Mouse (Mus musculus) cerebellum, postnatal 4 days (tissue): Measurements from ENCODE around the gene Zswim8.

ENCODE experiments used
- DNase-seq, 2 experiments: peaks; one replicate each; pipeline ENCODE4 v3.0.0; 2022; ENCODE audit warnings: low spot score in 2 of 2, mixed read lengths in 1 of 2

Gene Zswim8

DNA sequence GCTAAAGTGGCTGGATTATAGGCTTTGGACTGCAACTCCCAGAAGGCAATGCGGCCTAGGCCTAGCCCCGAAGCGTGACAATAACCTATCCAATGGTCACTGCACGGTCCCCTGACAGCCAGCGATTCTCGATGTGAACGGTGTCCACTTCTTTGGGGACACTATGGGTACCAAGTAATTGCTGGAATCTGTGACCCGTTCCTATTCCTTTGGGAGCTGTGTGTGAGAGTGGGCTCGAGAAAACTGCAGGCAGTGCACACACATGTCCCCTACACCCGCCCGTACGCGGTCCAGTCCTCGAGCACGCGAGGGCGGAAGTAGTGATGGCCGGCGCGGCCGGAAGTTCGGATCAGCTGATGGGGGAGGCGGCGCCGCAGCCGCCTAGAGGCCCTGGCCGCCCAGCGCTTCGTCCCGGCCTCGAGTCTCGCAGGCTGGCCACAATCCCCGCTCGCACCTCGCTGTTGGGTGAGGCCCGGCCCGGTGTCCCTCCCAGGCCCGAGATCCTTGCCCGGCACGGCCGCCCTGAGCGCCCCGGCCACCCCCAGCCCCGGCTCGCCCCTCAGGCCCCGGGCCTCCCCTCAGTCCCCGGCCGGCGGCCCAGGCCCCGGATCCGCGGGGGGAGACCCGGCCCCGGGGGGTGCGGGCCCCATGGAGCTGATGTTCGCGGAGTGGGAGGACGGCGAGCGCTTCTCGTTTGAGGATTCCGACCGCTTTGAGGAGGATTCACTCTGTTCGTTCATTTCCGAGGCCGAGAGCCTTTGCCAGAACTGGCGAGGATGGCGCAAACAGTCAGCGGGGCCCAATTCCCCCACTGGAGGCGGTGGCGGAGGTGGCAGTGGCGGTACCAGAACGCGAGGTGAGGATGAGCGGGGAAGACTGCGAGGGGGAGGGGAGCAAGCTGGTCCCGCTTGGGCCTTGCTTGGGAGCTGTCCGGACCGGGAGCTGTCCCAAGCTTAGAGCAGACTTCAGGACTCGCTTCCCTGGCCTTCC is at the start of gene Zswim8:
Gene Zswim8 (plus strand): TSS at position 352 of the 990 bp plus-strand sequence.
- DNase-seq, result peak; percentile 66 to 82

GRCm38 (mm10) chr14:20658326-20658725 is 49.0 kb upstream of the Zswim8 start:
- DNase-seq, result peak in 1 of 2 experiments; percentile 25

DNA sequence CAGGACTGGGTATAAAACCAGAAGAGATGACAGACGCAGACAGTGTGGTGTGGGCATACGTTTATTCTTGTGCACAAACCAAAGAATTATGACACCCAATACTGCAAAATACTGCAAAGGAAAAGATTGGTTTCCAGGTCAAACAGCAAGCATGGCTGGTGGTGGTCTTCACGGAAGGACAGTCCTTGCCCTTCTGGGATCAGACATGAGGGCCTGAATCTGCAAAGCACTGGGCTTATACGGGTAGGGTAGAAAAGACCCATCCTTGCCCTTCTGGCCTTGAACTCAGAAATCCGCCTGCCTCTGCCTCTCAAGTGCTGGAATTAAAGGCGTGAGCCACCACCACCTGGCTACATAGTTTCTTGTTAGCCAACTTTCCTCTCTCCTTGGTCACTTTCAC is 48.5 kb upstream of the Zswim8 start:
- DNase-seq, result no peak

GRCm38 (mm10) chr14:20659687-20660086 is 47.7 kb upstream of the Zswim8 start:
- DNase-seq, result no peak

DNA sequence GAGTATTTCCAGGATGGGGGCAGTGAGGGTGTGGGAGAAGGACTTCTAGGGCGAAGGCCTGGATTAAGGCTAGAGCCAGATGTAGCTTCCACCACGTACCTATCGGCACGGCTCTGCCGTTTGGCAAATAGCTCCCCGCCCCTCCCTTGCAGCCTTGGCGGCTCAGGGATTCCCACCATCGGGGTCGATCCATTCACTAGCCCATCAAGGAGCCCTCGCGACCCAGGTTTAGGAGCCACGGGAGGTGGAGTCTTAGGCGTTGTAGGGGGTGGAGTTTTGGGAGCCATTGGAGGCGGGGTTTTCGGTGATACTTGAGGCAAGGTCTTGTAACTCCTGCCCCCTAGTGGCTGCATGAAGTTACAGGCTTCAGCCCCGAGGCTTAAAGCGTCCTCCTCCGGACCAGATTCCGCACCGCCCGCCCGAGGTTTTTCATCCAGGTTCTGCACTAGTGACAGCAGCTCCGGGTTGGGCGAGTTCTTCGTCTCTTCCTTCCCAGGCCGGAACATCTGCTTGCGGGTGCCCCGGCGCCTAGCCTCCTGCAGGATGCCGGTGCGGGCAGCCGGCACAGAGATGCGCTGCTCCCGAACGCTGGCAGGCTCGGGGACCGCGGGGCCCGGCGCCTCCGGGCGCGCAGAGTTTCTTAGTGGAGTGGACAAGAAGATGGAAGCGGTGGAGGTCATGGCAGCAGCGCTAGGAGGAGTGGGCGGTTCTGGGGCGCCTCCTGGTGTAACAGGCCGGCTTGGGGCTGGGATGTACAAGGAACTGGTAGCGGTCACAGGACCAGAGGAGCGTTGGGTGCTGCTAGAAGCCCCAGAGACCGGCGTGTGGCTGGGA is 46.3 kb upstream of the Zswim8 start:
- peak; percentile 80 to 91 for DNase-seq

- peak in 1 of 2 experiments; percentile 23 for DNase-seq
These were observed 45.6 kb upstream of the Zswim8 start for GRCm38 (mm10) chr14:20661661-20662331.

- DNase-seq, result no peak
These were observed 44.6 kb upstream of the Zswim8 start for GRCm38 (mm10) chr14:20662740-20663139.

DNA sequence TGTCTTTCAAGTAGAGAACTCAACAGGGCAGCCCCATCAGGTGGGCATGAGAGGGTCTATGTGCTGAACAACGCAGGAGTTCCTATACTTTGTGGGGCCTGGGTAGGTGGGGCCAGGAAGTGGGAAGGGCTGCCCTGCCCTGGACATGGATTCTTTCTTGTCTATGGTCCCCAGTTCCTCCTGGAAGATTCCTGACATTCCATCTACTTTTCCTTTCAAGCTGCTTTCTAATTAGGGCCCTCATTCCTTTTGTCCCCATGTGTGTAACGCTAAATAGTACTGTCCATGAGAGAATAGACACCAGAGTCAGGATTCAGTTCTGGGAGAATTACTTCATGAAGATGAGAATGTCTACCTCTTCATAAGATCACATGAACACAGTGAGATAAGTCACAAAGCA is 43.8 kb upstream of the Zswim8 start:
- no peak for DNase-seq

DNA sequence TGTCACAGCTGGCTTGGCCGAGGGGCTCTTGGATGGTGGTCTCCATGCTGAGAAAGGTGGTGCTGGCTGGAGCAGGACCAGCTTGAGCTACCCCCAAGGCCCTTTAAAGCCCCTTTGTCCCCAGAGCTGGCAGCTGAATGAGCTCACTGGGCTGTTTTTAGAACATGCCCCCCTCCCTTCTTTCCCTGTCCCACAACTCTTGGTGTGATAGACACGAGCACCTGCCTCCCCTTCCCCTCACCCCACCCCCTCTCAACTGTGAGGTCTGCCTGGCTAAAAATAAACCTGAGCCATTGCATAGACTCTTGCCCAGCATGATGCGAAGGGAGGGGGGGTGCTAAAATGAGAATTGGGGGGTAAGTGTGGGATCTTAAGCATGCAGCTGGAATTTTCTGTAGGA is 42.9 kb upstream of the Zswim8 start:
- DNase-seq, result no peak

DNA sequence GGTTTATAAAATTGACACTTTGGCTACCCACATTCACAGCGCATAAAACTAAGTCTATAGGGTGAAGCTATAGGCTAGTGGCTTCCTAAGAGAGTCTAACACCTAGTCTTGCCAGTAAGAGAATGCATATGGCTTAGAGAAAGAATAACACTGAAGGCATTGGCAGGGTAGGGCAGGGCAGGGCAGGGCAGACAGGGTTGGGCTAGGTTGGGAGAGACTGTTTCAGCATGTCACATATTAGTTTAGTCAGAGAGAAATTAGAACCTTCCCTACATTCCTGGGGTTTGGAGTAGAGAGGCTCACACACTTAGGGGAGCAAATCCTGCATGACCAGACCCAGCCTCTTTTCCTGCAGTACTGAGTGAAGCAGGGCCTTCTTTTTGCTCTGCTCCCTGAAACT is 39.9 kb upstream of the Zswim8 start:
- no peak for DNase-seq

DNA sequence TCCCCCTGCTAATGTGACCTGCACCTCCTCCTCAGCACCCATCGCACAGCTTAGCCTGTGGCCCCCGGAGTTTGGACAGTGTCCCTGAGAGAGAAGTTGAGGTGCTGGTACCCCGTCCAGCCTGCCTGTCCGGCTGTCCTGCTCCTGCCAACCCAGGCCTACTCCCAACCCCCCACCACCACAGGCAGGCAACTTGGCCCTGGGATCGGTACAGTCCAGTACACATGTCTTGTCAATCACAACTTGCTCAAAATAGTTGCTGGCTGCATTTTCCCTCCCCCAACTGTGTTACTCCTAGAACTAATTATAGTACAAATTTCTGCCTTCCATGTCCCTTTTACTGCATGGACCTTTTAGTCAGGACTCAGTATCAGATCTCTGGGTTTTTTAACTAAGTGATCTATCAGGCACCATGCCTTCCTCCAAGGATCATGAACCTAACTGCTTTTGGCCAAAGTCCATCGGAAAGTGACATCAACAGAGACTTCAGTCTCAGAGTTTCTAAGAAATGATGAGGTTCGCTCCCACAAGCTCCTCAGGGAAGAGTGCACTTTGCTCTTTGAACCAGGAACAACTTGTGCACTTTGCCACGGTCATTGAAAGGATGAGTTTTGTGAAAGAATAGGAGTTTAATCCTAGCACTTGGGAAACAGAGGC is 39.1 kb upstream of the Zswim8 start, which contains the start of gene Synpo2l:
Gene Synpo2l (minus strand): TSS at position 201 of the 657 bp plus-strand sequence.
- DNase-seq, result no peak

GRCm38 (mm10) chr14:20672990-20673389 is 34.4 kb upstream of the Zswim8 start:
- DNase-seq, result peak in 1 of 2 experiments; percentile 49

DNA sequence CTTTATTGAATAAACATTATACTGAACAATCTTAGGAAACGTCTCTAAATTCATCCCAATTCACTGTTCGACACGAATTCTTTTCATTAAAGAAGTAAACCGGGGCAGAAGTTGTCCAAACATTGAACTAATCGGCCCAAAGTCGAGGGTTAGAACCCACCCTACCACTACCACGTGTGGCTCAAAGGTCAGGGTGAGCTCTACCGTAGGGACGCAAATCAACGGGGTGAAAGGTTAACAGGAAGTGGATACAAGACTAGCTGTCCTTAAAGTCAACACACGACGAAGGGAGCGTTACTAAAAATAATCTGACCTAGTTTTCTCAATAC is 33.7 kb upstream of the Zswim8 start:
- peak in 1 of 2 experiments; percentile 11 for DNase-seq

DNA sequence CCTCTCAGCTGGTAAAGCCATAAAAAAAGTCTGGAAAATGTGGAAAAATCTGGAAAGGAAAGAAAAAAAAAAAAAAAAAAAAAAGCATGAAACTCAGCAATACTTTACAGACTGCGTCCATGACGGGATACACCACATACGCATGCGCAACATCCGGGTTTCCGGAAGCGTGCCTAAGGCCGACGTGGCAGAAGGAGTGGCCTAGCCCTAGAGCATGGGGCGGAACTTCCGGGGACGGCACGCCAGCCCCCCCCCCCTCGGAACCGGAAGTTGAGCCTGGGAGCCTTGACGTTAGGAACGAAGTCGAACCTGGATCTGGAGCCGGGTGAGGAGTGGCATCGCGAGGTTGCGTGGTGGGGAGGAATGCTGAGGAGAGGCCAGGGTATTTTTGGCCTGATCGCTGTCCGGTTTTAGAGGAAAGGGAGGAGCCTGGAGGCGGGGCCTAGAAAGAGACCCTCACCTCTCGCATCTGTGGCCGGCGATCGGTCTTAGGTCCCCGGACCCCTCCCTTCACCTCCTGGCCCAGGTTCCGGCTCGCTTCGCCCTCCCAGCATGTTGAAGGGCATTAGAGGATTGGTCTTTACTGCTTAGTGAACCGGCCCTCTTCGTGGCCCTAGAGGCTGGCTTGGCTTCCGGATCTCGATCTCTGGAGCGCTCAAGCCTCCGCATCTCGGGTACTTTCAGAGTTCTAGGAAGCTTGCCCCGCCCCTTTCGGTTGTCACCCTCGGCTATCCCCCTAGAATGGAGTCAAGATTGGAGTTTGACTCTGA is 33.1 kb upstream of the Zswim8 start, which contains the start of gene Sec24c:
Gene Sec24c (plus strand): TSS at position 245 of the 770 bp plus-strand sequence.
- DNase-seq, result peak; percentile 98 to 99

- DNase-seq, result no peak
These were observed 29.4 kb upstream of the Zswim8 start for GRCm38 (mm10) chr14:20677906-20678305.

DNA sequence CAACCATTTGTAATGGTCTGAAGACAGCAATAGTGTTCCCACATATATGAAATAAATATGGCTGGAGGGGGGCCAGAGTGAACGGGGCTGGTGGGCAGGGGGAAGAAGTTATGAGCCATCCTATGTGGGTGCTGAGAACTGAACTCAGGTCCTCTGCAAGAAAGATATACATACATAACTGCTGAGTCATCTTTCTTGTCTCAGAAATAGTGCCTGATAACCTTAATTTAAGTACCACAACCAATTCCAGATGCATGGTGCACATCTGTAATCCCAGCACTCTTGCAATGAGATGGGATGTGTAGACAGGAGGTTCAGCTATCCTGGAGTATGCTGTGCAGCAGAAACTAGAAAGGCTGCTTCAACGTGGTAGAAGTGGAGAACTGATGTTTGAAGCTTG is 25.6 kb upstream of the Zswim8 start:
- DNase-seq, result no peak

- no peak for DNase-seq
These were observed 24.9 kb upstream of the Zswim8 start for GRCm38 (mm10) chr14:20682498-20682897.

DNA sequence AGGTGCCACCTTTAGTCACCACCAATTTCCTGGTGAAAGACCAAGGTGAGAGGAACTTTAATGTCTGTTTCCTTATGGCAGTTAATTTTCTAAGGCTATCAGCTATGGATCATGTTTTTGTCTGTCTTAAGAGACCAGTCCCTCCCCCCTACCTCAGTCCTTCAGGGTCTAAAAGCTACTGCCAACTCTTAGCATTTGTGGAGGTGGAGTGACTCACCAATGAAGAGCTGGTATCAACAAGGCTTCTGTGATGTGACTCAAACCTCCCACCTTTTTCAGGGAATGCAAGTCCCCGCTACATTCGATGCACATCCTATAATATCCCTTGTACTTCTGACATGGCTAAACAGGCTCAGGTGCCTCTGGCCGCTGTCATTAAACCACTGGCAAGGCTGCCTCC is 20.8 kb upstream of the Zswim8 start:
- DNase-seq, result no peak

DNA sequence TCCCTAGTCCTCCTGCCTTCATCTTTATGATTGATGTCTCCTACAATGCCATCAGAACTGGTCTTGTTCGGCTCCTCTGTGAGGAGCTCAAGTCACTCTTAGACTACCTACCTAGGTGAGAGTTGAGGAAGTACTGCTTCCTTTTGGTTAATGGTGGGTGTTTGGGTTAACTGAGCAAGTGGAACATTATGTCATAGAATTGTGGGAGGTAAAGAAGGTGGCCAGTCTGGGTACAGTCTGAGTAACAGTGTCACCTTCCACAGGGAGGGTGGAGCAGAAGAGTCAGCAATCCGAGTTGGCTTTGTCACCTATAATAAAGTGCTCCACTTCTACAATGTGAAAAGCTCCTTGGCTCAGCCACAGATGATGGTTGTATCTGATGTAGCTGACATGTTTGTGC is 18.3 kb upstream of the Zswim8 start:
- no peak for DNase-seq

GRCm38 (mm10) chr14:20691772-20692171 is 15.6 kb upstream of the Zswim8 start:
- DNase-seq, result no peak
